ENCODE assay signal across 20 mouse cellular contexts in genomic region chr3:152668793-152669192, GRCm38 (mm10). TPM values are rescaled to one million over a fixed set of nuclear protein-coding genes. Genes with fewer than 3 reads are reported as not detected.
DNase-seq lines count a peak whose midpoint lies in the region; ATAC-seq and TF ChIP-seq lines count a peak whose summit lies in the region.
"Had no signal": no experiment of that assay in that cellular context is flagged by ENCODE, and none has a peak within 500 bp of the region (broad histone marks: within the 10 kb centered on the region; RNA-seq: fewer than 3 reads in every experiment).

No protein-coding gene starts in this region.

- H3K9ac ChIP-seq in hindbrain, embryonic 14.5 days, result no peak overlapping the region
- H3K9ac ChIP-seq in midbrain, embryonic 14.5 days (replicated peaks; ENCODE audit: low read length), result no peak overlapping the region
- no peak overlapping the region for H3K9ac ChIP-seq in midbrain, embryonic 16.5 days (ENCODE audit: low read depth, low read length)
- H3K9ac ChIP-seq in CH12.LX (ENCODE audit: insufficient read depth, low read depth), result no peak overlapping the region
- H3K9ac ChIP-seq: liver, embryonic 14.5 days had no signal

- peaks cover 16% of the 10 kb centered on the region for H3K4me1 ChIP-seq in hindbrain, embryonic 10.5 days (replicated peaks)
- 0 out of 2 replicates have a peak, but pooled peaks cover 8% of the 10 kb centered on the region for H3K4me1 ChIP-seq in hindbrain, embryonic 14.5 days (replicated peaks; ENCODE audit: control insufficient read depth, insufficient read depth, low read length)
- no peaks in the 10 kb centered on the region for H3K4me1 ChIP-seq in midbrain, embryonic 14.5 days (ENCODE audit: control insufficient read depth, insufficient read depth, low read length)
- H3K4me1 ChIP-seq in midbrain, embryonic 16.5 days (ENCODE audit: control insufficient read depth, insufficient read depth, low read length), result peaks cover 3% of the 10 kb centered on the region; the same call in 1 of the 2 replicates
- H3K4me1 ChIP-seq in CH12.LX (ENCODE audit: control insufficient read depth in 1 of 2, insufficient read depth in 2 of 2), result peaks cover 0 to 16% of the 10 kb centered on the region in 2 experiments; a peak in 2 of 4 replicates

- dilution Hi-C loops in CH12.LX (cut with MboI; ENCODE audit: extremely low pct_ligation_motif_present, extremely low pct_unique_long_range_greater_than_20kb, low sequenced_read_pairs), result no loop called here

- no peak overlapping the region for H3K27ac ChIP-seq in hindbrain, embryonic 10.5 days
- H3K27ac ChIP-seq in hindbrain, embryonic 14.5 days, result no peak overlapping the region
- H3K27ac ChIP-seq in midbrain, embryonic 14.5 days (replicated peaks; ENCODE audit: low read depth, low read length), result no peak overlapping the region
- no peak overlapping the region for H3K27ac ChIP-seq in midbrain, embryonic 16.5 days (ENCODE audit: low read length)
- H3K27ac ChIP-seq in CH12.LX (ENCODE audit: insufficient read depth, low read depth), result no peak overlapping the region
- H3K27ac ChIP-seq: limb, embryonic 13.5 days; liver, embryonic 14.5 days; lung, embryonic 15.5 days; stomach, postnatal 0 days had no signal

- no peaks in the 10 kb centered on the region for H3K79me2 ChIP-seq in CH12.LX (replicated peaks; ENCODE audit: control insufficient read depth, extremely low read depth, insufficient read depth, poor library complexity, severe bottlenecking)

- 78% methylated on average over 2 of the region's 2 CpGs for WGBS in hindbrain, embryonic 10.5 days
- 79% methylated on average over 2 of the region's 2 CpGs for WGBS in hindbrain, embryonic 14.5 days
- 70% methylated on average over 2 of the region's 2 CpGs for WGBS in midbrain, embryonic 14.5 days
- 75% methylated on average over 2 of the region's 2 CpGs for WGBS in midbrain, embryonic 16.5 days

- peaks cover 60% of the 10 kb centered on the region for H3K27me3 ChIP-seq in hindbrain, embryonic 10.5 days (ENCODE audit: insufficient read depth, poor library complexity, severe bottlenecking)
- H3K27me3 ChIP-seq in hindbrain, embryonic 14.5 days (ENCODE audit: control insufficient read depth, insufficient read depth, low read length), result peaks cover 22% of the 10 kb centered on the region
- H3K27me3 ChIP-seq in midbrain, embryonic 14.5 days (ENCODE audit: control insufficient read depth, insufficient read depth, low read length), result peaks cover 22% of the 10 kb centered on the region; the same call in 1 of the 2 replicates
- H3K27me3 ChIP-seq in midbrain, embryonic 16.5 days (ENCODE audit: control insufficient read depth, insufficient read depth, low read depth, low read length), result peaks cover 8% of the 10 kb centered on the region
- H3K27me3 ChIP-seq in CH12.LX (replicated peaks), result no peaks in the 10 kb centered on the region

- no peaks in the 10 kb centered on the region for H3K9me3 ChIP-seq in hindbrain, embryonic 10.5 days
- H3K9me3 ChIP-seq in hindbrain, embryonic 14.5 days (ENCODE audit: control insufficient read depth, low read length), result no peaks in the 10 kb centered on the region
- no peaks in the 10 kb centered on the region for H3K9me3 ChIP-seq in midbrain, embryonic 14.5 days (ENCODE audit: control insufficient read depth, low read length)
- H3K9me3 ChIP-seq in midbrain, embryonic 16.5 days (replicated peaks; ENCODE audit: control insufficient read depth, low read length, poor library complexity, severe bottlenecking), result no peaks in the 10 kb centered on the region
- H3K9me3 ChIP-seq in CH12.LX (replicated peaks; ENCODE audit: low read length), result peaks cover 12% of the 10 kb centered on the region
- H3K9me3 ChIP-seq: forebrain, embryonic 10.5 days; G1E; heart, embryonic 10.5 days; limb, embryonic 13.5 days; lung, embryonic 15.5 days had no signal

- in situ Hi-C loops in CH12.LX (cut with MboI; ENCODE audit: low pct_ligation_motif_present, low pct_unique_long_range_greater_than_20kb, low sequenced_read_pairs), result no loop called here

- TF ChIP-seq RAD21 in CH12.LX (IDR thresholded peaks at IDR 0.05; ENCODE audit: low read depth, low read length), result no peak; the same call in 1 of the 2 replicates

- H3K4me3 ChIP-seq in hindbrain, embryonic 10.5 days, result 0 out of 2 replicates have a peak overlapping the region, but pooled peaks have one; percentile 73
- no peak overlapping the region for H3K4me3 ChIP-seq in hindbrain, embryonic 14.5 days (replicated peaks; ENCODE audit: low read length)
- H3K4me3 ChIP-seq in midbrain, embryonic 14.5 days (replicated peaks; ENCODE audit: low read depth, low read length), result no peak overlapping the region
- no peak overlapping the region for H3K4me3 ChIP-seq in midbrain, embryonic 16.5 days (ENCODE audit: low read depth, low read length)
- H3K4me3 ChIP-seq in CH12.LX (replicated peaks in 1 of 3; ENCODE audit: low read depth in 2 of 3, low read length in 2 of 3, poor library complexity in 1 of 3), result no peak overlapping the region

- DNase-seq in hindbrain, embryonic 10.5 days (ENCODE audit: low spot score), result no peak
- DNase-seq in hindbrain, embryonic 14.5 days (ENCODE audit: low spot score), result no peak
- no peak for DNase-seq in midbrain, embryonic 14.5 days
- DNase-seq in CH12.LX (ENCODE audit: extremely low read depth) (peak; percentile 92), NIH3T3 (ENCODE audit: low read depth) (peak; percentile 27)
- DNase-seq in cerebellum, adult 9-10 months, result no peak
- DNase-seq: cerebellum, adult 2 months; heart, postnatal 10 days; kidney, adult 8-10 months; kidney, postnatal 4 days; lung, postnatal 4 days had no signal

- no peaks in the 10 kb centered on the region for H3K36me3 ChIP-seq in hindbrain, embryonic 10.5 days
- H3K36me3 ChIP-seq in hindbrain, embryonic 14.5 days (replicated peaks; ENCODE audit: control insufficient read depth, insufficient read depth), result no peaks in the 10 kb centered on the region
- H3K36me3 ChIP-seq in midbrain, embryonic 14.5 days (ENCODE audit: control insufficient read depth, insufficient read depth, low read length), result no peaks in the 10 kb centered on the region
- H3K36me3 ChIP-seq in midbrain, embryonic 16.5 days (ENCODE audit: control insufficient read depth, insufficient read depth, low read length), result no peaks in the 10 kb centered on the region
- no peaks in the 10 kb centered on the region for H3K36me3 ChIP-seq in CH12.LX (replicated peaks in 1 of 2; ENCODE audit: control insufficient read depth in 1 of 2, insufficient read depth in 1 of 2, low read length in 1 of 2)
- H3K36me3 ChIP-seq: forebrain, embryonic 10.5 days; G1E; heart, embryonic 10.5 days; limb, embryonic 13.5 days; lung, embryonic 15.5 days had no signal

- peak; percentile 92 for TF ChIP-seq EP300 in CH12.LX (IDR thresholded peaks at IDR 0.05; ENCODE audit: low read length)

- TF ChIP-seq POLR2A in CH12.LX (IDR thresholded peaks at IDR 0.05; ENCODE audit: low read depth, low read length), result no peak

- TF ChIP-seq CTCF in CH12.LX (conservative IDR thresholded peaks at IDR 0.05 in 1 of 2, IDR thresholded peaks at IDR 0.05 in 1 of 2; ENCODE audit: low read depth in 2 of 2, low read length in 2 of 2), result no peak

- no peak overlapping the region for H3K4me2 ChIP-seq in hindbrain, embryonic 14.5 days (replicated peaks)
- peak overlapping the region; percentile 98; the same call in 1 of the 2 replicates for H3K4me2 ChIP-seq in midbrain, embryonic 14.5 days (ENCODE audit: low read length)
- H3K4me2 ChIP-seq in midbrain, embryonic 16.5 days (ENCODE audit: low read length), result no peak overlapping the region
- no peak overlapping the region for H3K4me2 ChIP-seq in CH12.LX (ENCODE audit: insufficient read depth, low read depth, poor library complexity, severe bottlenecking)

- no peak for ATAC-seq in hindbrain, embryonic 14.5 days (ENCODE audit: low FRiP score)
- no peak for ATAC-seq in midbrain, embryonic 14.5 days (ENCODE audit: low FRiP score, low TSS enrichment)
- ATAC-seq in midbrain, embryonic 16.5 days, result no peak
- ATAC-seq: CD4-positive, CD25-positive, alpha-beta regulatory T cell, adult 4 months had no signal

TF ChIP-seq in CH12.LX, 34 proteins besides CTCF, POLR2A, EP300 and RAD21:
- peak; percentile 91 for TF ChIP-seq IRF4 (IDR thresholded peaks at IDR 0.05; ENCODE audit: low read depth, low read length)
- 0 out of 2 replicates have a peak, but pooled peaks have one; percentile 23 for TF ChIP-seq KAT2A (IDR thresholded peaks at IDR 0.05; ENCODE audit: insufficient replicate concordance, low read length)
- TF ChIP-seq ZC3H11A (IDR thresholded peaks at IDR 0.05; ENCODE audit: low read depth, low read length), result no peak
- TF ChIP-seq USF2 (conservative IDR thresholded peaks at IDR 0.05; ENCODE audit: low read depth, low read length), result no peak
- TF ChIP-seq RCOR1 (conservative IDR thresholded peaks at IDR 0.05; ENCODE audit: low read depth, low read length), result 0 out of 2 replicates have a peak, but pooled peaks have one; percentile 42
- peak; percentile 50; the same call in 1 of the 2 replicates for TF ChIP-seq TCF12 (IDR thresholded peaks at IDR 0.05; ENCODE audit: low read depth, low read length)
- TF ChIP-seq CHD2 (IDR thresholded peaks at IDR 0.05; ENCODE audit: low read length), result peak; percentile 58; the same call in 1 of the 2 replicates
- TF ChIP-seq JUN (IDR thresholded peaks at IDR 0.05; ENCODE audit: insufficient read depth, low read depth, low read length), result peak; percentile 88
- TF ChIP-seq JUND (conservative IDR thresholded peaks at IDR 0.05; ENCODE audit: low read depth, low read length), result peak; percentile 93
TF ChIP-seq in CH12.LX: peak in this region for 7.

RNA-seq across cellular contexts. Expression of gene Ak5, which starts 0.6 kb away (rescaled TPM):
- 0.62 and 1.1 TPM in 2 replicates for polyA plus RNA-seq in hindbrain, embryonic 10.5 days (2016; fragmentation: Nextera tagmentation; extraction: Ambion mirVana)
- polyA plus RNA-seq in hindbrain, embryonic 14.5 days (2014; fragmentation: Nextera tagmentation; extraction: Ambion mirVana), result 14.1 and 22.3 TPM in 2 replicates
- polyA plus RNA-seq in midbrain, embryonic 14.5 days (2014; fragmentation: Nextera tagmentation; extraction: Ambion mirVana), result 7.8 and 9.2 TPM in 2 replicates
- polyA plus RNA-seq in midbrain, embryonic 16.5 days (2015; fragmentation: Nextera tagmentation; extraction: Ambion mirVana), result 18.4 and 20.9 TPM in 2 replicates
- 0.13 and 0.50 TPM in 2 replicates for total RNA-seq in CH12.LX (2012; rRNA removed)
- 0.39 and 0.79 TPM in 2 replicates for total RNA-seq in CH12.LX (2014; rRNA removed)
- polyA plus RNA-seq in CH12.LX (2012; ENCODE audit: insufficient read length, low read depth), result 0.12 and 0.23 TPM in 2 replicates
- polyA plus RNA-seq: G1E had no signal

RNA-seq across cellular contexts. Expression of gene Pigk, which starts 45.1 kb away (rescaled TPM):
- 32.7 and 39.3 TPM in 2 replicates for polyA plus RNA-seq in hindbrain, embryonic 10.5 days (2016; fragmentation: Nextera tagmentation; extraction: Ambion mirVana)
- 52.9 and 55.8 TPM in 2 replicates for polyA plus RNA-seq in hindbrain, embryonic 14.5 days (2014; fragmentation: Nextera tagmentation; extraction: Ambion mirVana)
- polyA plus RNA-seq in midbrain, embryonic 14.5 days (2014; fragmentation: Nextera tagmentation; extraction: Ambion mirVana), result 50.6 and 70.9 TPM in 2 replicates
- polyA plus RNA-seq in midbrain, embryonic 16.5 days (2015; fragmentation: Nextera tagmentation; extraction: Ambion mirVana), result 54.3 and 59.6 TPM in 2 replicates
- total RNA-seq in CH12.LX (2012; rRNA removed) (56.4 and 62.0 TPM in 2 replicates), CH12.LX (2014; rRNA removed) (79.3 and 91.7 TPM in 2 replicates)
- 67.5 and 88.5 TPM in 2 replicates for polyA plus RNA-seq in CH12.LX (2012; ENCODE audit: insufficient read length, low read depth)

Comparison
In these comparisons a context has a peak if more than half of its experiments do, and no peak if none do; other contexts are left out.
1. DNase-seq: peak in CH12.LX (single experiment) and NIH3T3 (single experiment); none in hindbrain, embryonic 10.5 days (single experiment), hindbrain, embryonic 14.5 days (single experiment), midbrain, embryonic 14.5 days (single experiment) and cerebellum, adult 9-10 months (single experiment).